Mouse (Mus musculus) liver (tissue): ENCODE data around the gene 2010111I01Rik.
"Not testable (repeated sequence)": the region's sequence is repeated elsewhere in the genome, so short reads cannot be mapped to it uniquely, and the experiment has no call there.

Experiments
- DNase-seq: peaks from one replicate; pipeline ENCODE4 v3.0.0-alpha.2; 2020; ENCODE audit warnings: mixed read lengths

The 2010111I01Rik gene

DNA sequence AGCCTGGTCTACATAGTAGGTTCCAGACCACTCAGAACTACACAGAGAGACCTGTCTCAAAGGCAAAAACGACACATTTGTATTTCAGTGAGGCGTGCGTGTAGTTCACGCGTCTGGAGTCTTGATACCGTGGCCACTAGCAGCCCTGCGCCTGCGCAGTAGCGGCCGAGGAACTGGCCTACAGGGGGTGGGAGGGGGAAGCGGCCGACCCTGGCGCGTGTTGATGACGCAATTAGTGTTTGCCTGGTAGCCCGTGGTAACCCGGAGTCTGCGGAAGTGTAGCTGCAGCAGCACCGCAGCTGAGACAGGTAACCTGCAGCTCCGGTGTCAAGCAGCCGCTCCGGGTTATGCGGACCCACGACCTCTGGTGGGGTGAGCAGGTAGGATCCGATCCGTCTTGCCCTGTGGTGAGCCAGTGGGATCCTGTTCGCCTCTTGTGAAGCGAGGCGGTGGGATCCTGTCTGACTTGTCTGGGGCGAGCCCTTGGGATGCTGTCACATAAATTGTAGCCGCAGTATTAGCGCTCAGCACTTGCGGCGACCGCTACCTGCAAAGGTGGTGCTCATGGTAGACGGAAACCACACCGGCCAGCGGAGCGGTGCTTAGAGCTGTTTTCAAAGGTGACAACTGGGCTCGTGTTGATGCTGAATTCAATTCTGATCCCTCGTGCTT lies at the start of gene 2010111I01Rik:
Gene 2010111I01Rik, plus strand, starts transcription at position 254 of the 672 bp plus-strand sequence.
- peak; percentile 97 for DNase-seq

DNA sequence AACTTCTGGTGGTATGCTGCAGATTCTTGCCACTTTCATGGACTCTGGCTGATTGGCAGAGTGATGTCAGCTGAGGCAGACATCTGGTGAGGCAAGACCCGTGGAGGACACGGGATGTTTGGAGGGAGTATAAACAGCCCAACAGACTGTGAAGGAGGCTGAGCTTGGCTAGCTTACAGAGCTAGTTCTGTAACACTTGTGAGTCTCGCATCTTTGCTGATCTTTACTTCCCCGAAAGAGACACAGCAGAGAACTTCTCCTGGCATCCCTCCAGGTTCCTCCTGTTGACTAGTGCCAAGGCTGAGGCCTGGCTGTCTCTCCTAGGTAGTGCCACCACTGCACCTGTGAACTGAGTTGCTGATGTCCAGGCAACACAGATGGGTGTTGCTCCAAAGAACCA lies 48.0 kb upstream of the 2010111I01Rik start:
- no peak for DNase-seq

DNA sequence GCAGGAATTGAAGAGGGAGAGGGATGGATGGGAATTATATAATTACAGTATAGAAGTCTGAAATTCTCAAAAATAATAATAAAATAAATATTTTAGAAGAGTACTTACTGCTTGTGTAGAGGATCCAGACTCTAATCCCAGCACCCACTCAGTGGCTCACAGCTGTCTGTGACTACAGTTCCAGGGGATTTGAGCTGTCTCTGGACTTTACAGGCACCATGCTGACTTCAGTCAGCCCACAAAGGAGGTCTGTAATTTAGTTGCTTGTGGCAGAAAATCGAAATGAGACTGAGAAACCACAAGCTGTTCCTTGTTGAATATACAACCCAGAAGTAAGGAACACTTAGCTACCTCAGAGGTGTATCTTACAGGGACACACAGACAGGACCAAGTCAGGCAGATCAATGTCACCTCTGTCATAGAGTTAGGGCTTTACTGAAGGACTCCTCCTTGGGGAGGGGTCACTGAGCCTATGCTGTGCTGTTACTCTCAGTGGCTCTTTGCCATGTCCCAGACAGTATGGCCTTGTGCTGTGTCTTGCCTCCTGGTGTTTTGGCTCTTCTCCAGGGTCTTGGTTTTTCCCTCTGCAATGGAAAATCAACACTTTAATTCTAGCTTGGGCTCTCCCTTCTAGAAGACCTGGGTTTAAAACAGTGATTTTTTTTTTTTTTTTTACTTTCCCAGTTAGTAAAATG lies 47.1 kb upstream of the 2010111I01Rik start:
- DNase-seq: no peak

DNA sequence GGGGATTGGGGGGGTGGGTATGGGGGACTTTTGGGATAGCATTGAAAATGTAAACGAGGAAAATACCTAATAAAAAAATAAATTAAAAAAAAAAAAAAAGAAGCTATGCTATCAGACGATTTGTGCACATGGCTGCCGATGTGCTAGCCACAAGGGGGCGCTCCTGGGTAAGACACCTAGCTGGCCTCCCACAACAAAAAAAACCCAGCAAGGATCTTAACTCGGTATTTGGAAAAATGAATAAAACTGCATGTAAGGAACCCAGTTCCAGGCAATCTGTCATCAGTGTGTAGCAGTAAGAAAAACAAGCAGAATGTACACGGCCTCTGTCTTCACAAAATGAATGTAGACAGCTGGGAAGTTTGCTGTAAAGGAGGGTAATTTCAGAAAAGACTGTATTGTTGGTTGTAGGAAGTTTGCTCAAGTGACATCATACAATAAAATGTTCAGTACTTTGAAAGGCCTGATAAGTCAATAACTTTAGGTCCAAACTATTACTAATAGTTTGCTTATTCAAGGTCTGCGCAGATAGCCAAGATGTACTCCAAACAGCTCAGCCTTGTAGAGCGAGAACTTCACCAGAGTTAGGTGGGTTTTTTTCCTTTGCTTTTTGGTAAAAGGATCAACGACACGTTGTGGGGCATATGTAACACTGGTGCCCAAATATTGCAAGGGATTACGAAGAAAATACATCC lies 44.9 kb upstream of the 2010111I01Rik start:
- peak; percentile 83 for DNase-seq

DNA sequence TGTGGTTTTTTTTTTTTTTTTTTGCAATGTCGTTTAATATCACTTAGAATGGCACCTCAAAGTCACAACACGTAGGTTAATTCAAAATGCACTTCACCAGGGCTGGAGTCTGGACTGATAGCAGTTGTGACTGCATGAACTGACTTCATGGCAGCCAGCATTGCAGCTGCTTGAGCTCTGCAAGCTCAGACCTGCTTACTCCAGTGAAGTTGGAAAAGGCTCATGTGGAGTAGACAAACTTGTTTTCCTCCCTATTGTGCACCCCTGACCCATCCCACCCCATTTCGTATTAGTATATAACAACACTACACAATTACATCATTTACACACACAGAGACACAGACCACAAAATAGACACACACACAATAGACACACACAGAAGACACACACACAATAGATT lies 42.0 kb upstream of the 2010111I01Rik start:
- no peak for DNase-seq

DNA sequence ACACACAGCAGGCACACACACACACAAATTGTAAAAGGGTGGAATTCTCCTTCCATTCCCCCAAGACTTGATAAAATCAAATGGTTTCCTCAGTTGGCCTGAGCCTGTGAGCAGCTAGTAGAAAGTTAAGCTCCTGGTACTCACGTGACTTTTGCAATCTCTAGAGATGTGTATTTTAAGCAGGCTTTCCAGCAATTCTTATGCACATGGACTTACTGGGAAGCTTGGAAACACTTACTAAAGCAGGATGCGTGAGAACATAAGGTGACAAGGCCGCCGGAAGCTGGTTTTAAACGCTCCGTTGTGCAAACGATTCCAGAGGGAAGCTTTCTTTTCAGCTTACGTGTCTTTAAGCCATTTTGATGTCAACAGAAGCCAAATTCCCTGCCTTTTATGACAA lies 41.5 kb upstream of the 2010111I01Rik start:
- DNase-seq: no peak

DNA sequence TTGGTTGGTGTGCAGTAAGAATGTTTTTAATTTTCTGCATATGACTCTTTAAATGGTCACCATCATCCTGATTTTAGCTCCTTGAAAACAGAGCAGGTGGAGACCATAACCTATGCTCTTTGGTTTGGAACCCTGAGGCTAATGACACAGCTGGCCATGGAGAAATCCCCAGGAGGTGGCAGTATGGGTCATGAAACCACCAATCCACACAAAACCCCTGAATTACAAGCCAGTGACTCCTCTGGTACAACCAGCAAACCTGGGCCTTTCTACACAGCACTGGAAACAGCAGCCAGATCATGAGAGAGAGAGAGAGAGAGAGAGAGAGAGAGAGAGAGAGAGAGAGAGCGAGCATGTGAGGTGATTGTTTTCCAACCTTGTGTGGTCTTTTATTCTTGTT lies 38.2 kb upstream of the 2010111I01Rik start:
- DNase-seq: peak; percentile 48

DNA sequence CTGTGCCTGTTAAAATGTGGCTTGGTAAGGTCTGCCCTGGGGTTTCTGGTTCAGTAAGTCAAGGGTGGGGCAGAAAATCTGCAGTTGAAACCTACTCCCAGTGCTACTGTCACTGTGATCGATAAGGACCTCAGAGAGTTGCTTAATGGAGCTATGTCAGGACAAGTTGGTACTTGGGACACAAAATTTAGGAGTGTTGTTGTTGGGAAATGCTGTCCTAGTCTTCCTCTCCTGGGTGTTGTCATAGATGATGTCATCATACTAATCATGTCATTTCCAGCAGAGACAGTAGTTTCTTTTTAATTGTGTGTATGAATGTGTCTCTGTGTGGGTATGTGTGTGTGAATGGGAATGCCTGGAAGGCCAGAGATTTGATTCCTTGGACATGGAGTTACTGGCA lies 37.2 kb upstream of the 2010111I01Rik start:
- no peak for DNase-seq

DNA sequence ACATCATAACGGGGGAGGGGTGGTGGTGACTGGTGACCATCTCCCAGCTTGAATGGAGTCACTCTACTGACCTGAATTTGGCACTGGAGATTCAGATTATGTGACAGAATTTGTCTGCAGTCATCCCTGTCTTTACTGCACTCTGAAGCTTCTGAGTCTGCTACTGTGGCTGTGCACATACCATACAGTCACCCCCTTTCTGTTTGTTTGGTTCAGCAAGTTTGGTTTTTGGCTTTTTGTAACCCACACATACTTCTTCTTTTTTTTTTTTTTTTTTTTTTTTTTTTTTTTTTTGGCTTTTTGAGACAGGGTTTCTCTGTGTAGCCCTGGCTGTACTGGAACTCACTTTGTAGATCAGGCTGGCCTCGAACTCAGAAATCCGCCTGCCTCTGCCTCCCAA lies 35.5 kb upstream of the 2010111I01Rik start:
- DNase-seq: not testable (repeated sequence)

DNA sequence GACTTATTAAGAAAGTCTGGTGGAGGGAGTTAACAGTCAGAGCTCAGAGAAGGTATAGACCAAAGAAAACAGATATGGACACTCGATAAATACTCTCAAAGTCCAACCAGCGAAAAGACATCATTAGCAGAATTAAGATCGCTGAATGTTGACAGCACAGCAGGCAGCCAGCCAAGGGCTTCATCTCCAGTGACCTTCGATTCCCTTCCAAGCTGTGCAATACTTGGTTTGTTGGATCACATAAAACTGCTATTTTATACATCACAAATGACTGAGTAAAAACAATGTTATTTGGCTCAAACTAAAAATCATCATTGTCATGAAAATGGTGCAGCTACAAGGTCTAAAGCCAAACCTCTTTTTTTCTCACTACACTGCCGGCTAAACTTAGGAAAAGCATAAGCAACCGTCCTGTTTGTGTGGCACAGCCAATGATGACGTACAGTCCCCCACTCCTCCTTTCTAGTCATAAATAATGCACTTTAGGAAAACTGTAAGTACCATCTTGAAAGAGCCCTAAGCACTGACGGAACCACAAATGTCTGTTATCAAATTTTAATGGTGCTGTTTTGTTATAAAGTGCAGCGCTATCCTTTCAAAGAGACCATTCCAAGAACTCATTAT lies 34.8 kb upstream of the 2010111I01Rik start:
- no peak for DNase-seq

DNA sequence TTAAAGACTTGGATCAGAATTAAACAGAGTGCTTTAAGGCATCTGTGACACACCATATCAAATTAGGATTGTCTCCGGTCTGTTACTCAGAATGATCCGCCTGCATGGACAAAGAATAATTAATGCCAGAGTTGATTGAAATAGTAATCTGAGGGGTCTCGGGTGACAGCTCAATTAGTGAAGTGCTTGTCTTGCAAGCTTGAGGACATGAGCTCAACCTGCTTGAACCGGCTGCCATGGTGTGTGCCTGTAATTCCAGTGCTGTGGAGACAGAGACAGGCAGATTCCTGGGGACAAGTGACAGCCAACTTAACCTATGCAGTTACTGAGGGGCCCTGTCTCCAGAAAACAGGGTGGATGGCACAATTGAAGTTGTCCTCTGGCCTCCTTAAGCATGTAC lies 32.2 kb upstream of the 2010111I01Rik start:
- DNase-seq: no peak

DNA sequence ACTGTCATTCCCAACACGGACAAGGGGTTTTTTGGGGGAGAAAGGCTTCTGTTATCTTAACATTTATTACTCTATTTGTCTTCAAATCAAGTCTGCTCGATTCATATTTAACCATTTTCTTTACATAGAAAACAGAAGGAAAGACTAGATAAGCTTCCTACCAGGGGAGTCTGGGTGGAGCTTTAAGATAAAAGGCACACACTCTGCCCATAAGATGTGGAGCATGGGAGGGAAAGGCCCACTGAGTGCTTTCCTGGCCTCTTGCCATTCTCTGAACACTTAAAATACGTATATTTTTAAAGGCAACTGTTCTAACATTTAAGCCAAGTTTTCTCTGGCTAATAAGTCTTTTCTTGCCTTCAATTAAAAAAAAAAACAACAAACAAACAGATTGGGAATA lies 25.3 kb upstream of the 2010111I01Rik start:
- DNase-seq: peak; percentile 64

DNA sequence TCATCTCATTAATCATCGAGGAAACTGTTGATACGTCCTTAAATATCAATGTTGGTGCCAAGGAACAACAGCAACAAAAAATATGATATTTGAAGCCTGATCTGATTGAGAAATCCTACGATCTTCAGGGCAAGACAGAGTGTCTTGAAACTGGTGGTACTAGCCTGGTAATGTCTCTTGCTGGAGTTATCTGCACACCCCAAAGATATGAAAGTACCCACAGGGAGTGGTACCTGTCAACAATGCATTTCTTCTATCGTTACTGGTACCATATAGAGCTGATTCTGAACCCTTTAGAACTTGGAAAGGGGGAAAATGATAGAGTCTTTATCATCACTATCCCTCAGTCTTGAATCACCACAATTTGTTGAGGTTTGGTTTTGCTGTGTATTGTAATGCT lies 24.9 kb upstream of the 2010111I01Rik start:
- DNase-seq: no peak

DNA sequence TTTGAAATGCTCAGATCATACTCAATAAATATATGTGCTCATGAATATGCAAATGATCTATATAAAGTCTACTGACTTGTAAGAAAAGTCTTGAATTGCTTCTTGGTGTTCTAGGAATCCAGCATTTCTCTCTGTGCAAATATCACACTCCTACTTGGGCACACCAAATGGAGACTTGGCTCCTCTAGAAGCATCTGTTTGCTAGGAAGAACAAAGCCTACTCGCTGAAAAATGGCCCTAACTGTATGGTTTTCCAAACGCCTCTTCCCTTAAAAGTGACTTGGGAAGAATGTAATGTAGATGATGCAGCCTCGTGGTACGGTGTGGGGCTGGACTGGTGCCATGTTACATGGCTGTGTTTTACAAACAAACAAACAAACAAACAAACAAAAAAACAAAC lies 24.0 kb upstream of the 2010111I01Rik start:
- DNase-seq: no peak

DNA sequence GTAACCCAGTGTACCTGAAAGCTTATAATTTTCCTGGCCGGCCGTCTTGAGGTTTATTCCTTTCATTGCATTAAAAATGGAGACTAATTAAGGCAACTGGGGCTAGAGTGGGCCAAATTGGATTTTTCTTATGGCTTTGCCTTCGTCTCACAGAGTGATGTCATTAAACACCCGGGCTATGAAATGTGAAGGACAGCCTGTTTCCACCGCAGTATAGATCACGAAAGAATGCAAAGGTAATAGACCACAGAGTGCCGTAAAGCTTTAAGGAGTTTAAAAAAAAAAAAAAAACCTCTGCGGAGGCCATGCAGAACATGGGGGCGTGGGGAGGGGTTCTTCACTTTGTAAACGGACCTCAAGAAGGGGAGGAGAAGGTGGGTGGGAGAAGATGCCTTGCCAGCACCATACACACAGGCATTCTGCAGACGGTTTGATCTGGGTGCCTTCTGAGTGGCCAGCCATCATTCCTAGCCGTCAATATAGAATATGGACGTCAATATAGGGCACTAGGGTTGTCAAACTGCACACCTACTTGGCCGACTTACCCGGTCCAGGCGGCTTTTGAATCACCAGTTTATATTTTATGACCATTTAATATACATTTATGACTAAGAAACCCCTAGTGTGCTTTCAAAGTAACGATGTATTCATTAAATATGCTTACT lies 23.2 kb upstream of the 2010111I01Rik start:
- no peak for DNase-seq

DNA sequence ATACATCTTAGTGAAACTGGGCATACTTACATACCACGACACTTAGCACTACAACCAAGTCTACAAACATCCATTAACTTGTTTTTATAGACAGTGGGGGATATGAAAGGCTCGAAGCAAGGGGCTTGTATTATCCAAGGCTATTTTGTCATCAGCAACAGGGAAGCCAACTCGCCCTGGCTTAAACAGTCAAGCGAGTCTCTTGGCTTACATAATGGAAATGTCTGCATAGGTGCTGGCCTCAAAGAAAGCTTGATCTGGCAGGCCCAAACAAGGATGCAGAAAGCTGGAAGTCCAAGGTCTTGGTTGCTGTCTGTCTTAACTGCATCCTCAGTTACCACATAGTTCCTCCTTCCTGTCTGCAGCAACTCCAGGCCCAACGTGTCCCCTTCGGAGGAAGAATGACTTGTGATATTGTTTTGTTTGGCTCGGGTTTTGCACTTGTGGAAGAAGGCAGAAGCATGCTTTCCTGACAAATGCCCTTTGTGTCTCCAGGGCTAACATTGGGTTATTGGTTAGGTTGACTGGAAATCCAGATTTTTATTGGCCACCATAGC lies 21.3 kb upstream of the 2010111I01Rik start:
- DNase-seq: no peak

DNA sequence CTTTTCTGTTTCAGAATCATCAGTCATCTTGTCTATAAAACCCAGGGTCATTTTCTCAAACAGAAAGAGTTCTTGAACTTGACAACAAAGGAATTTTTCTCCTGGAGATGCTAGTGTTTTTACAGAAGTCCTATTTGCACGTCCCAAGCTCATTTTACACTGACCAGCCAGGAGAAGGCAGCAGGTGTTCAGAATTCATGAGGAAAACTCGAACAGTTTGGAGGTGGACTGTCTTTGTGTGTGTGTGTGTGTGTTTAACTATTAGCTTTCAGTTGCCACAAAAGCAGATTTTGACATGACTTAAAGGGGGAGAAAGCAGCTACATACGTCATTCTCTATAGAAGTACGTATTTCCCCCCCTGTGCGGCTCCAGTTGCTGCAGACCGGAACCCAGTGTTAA lies 20.6 kb upstream of the 2010111I01Rik start:
- DNase-seq: no peak

DNA sequence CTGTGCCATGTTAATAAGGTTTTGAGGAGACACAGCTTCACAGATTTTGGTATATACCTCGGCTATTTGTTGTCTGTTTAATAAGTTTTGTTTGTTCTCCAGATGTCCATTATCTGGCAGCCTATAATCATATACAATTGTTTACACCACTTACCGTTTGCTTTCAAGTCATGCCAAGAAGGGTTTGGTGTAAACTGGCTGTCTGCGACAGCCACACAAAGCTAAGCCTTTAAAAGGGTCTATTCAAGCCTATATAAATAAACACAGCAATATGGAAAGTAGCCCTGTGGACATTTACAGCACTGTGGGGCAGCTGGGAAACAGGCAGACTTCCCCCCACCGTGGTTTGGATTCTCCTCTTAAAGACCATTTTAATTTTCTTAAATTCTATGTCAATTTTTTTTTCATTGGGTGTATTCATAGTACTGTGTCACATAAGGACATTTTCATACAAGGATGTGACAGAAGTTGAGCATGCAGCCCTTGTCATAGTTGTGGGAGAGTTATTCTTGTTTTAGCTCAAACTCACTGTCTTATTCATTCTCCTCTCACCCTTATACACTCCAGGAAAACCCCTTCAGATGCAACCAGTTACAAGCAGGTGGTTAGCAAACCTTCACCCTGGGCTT lies 15.0 kb upstream of the 2010111I01Rik start:
- DNase-seq: no peak

DNA sequence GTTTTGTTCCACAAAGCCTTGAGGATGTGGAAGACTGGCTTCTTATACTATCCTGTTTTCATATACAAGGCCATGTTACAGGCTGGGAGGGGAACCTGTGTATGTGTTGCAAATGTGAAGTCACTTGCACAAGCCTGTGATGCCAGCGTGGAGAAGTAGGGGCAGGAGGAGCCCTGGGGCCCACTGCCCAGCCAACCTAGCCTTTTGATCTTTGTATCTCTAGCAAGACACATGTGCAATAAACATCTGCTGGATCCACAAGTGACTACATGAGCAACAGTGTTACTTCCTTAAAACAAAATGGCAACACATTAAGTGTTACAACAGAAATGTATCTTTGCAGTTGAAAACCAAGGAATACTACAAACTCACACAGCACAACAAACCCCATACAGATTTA lies 13.1 kb upstream of the 2010111I01Rik start:
- DNase-seq: no peak

DNA sequence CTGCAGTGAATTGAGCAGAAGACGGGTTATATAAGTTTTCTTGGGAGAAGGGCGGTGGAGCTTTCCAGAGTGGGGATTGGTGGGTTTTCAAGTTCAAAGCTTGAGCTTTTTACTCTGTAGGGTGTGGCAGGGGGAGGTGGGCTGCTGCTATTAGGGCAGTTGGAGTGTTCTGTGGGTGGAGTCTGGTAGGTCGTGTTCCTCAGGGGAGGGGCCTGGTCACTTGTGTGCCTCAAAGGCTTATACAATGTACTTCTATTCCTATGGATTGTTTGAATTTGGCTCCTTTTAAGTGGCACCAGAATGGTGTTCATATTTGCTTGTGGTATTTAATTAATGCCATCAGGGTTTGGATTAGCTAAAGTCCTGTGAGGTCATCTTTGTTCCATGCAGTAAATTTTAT lies 12.6 kb upstream of the 2010111I01Rik start:
- DNase-seq: no peak

DNA sequence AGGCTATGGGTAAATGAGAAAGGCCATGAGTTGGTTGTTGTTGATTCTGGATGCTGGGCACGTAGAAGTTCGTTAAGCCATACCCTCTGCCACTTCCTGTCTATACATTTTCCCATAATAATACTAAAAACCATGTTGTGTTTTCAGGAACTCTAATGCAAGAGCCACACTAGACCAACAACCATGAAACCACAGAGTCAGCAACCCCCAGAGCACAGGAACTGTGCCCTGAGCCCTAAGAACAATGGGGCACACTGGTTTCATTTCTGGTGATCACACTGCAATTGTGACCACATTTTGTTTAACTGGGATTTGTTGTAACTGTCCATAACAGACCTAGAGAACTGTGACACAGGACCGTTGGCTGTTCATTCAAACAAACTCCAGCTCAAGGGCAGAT lies 12.1 kb upstream of the 2010111I01Rik start:
- no peak for DNase-seq

DNA sequence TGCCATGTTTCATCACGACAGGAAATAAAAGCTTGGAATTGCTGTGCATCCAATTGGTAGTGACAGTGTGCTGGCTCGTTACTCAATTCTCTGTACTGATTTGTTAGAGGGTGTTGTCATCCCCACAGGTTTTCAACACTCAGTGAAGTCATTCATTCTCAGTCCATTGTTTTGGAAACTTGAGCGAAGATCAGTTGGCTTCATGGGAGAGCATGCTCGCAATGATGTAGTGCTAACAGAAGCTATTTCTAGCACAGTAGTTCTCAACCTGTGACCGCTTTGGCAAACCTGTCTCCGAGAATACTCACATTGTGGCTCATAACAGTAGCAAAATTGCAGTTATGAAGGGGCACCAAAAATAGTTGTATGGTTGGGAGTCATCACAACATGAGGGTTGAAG lies 8.7 kb upstream of the 2010111I01Rik start:
- no peak for DNase-seq
